12 mouse cellular contexts compared by ENCODE assay signal in genomic region chr6:124858561-124859318, GRCm38 (mm10). TPM values are rescaled to one million over a fixed set of nuclear protein-coding genes. Genes with fewer than 3 reads are reported as not detected.
DNase-seq lines count a peak whose midpoint lies in the region; ATAC-seq lines count a peak whose summit lies in the region.
"Had no signal": no experiment of that assay in that cellular context is flagged by ENCODE, and none has a peak within 500 bp of the region (broad histone marks: within the 10 kb centered on the region; RNA-seq: fewer than 3 reads in every experiment).

No protein-coding gene starts in this region.

- H3K9me3 ChIP-seq in heart, embryonic 10.5 days, result no peaks in the 10 kb centered on the region
- H3K9me3 ChIP-seq in neural tube, embryonic 12.5 days, result no peaks in the 10 kb centered on the region
- no peaks in the 10 kb centered on the region for H3K9me3 ChIP-seq in intestine, embryonic 15.5 days
- H3K9me3 ChIP-seq in neural tube, embryonic 15.5 days (replicated peaks), result no peaks in the 10 kb centered on the region

- H3K27ac ChIP-seq in heart, embryonic 10.5 days, result no peak overlapping the region
- H3K27ac ChIP-seq in neural tube, embryonic 12.5 days, result no peak overlapping the region
- H3K27ac ChIP-seq in intestine, embryonic 15.5 days, result no peak overlapping the region
- peak overlapping the region; percentile 95 for H3K27ac ChIP-seq in neural tube, embryonic 15.5 days (replicated peaks)

- WGBS in heart, embryonic 10.5 days, result 66% methylated on average over 27 of the region's 28 CpGs
- 78% methylated on average over 26 of the region's 28 CpGs for WGBS in neural tube, embryonic 12.5 days
- 75% methylated on average over 28 of the region's 28 CpGs for WGBS in intestine, embryonic 15.5 days
- WGBS in neural tube, embryonic 15.5 days, result 78% methylated on average over 28 of the region's 28 CpGs

- no peak for DNase-seq in heart, embryonic 10.5 days (ENCODE audit: low spot score)
- DNase-seq in heart, postnatal 10 days, result no peak
- DNase-seq in neural tube, embryonic 10.5 days (ENCODE audit: extremely low spot score, low spot score), result no peak
- no peak for DNase-seq in left cerebral cortex, adult 9 months (ENCODE audit: low spot score in 2 of 2)
- no peak for DNase-seq in layer of hippocampus, adult 8-10 months (ENCODE audit: low spot score in 2 of 2)
- DNase-seq: kidney, postnatal 36 days had no signal

- H3K4me2 ChIP-seq in neural tube, embryonic 12.5 days (replicated peaks), result peak overlapping the region; percentile 87
- peak overlapping the region; percentile 95 for H3K4me2 ChIP-seq in intestine, embryonic 15.5 days (replicated peaks)
- peak overlapping the region; percentile 63 for H3K4me2 ChIP-seq in neural tube, embryonic 15.5 days

- 0 out of 2 replicates have a peak, but pooled peaks cover under 1% of the 10 kb centered on the region for H3K36me3 ChIP-seq in heart, embryonic 10.5 days
- H3K36me3 ChIP-seq in neural tube, embryonic 12.5 days, result 0 out of 2 replicates have a peak, but pooled peaks cover under 1% of the 10 kb centered on the region
- no peaks in the 10 kb centered on the region for H3K36me3 ChIP-seq in intestine, embryonic 15.5 days
- H3K36me3 ChIP-seq in neural tube, embryonic 15.5 days, result peaks cover 24% of the 10 kb centered on the region

- 0 out of 2 replicates have a peak overlapping the region, but pooled peaks have one; percentile 82 for H3K4me3 ChIP-seq in heart, embryonic 10.5 days
- H3K4me3 ChIP-seq in neural tube, embryonic 12.5 days, result no peak overlapping the region
- no peak overlapping the region for H3K4me3 ChIP-seq in intestine, embryonic 15.5 days (replicated peaks)
- H3K4me3 ChIP-seq in neural tube, embryonic 15.5 days (replicated peaks), result peak overlapping the region; percentile 55; the same call in 1 of the 2 replicates

- H3K9ac ChIP-seq in neural tube, embryonic 12.5 days, result no peak overlapping the region; the same call in 1 of the 2 replicates
- H3K9ac ChIP-seq in intestine, embryonic 15.5 days, result no peak overlapping the region
- no peak overlapping the region; the same call in 1 of the 2 replicates for H3K9ac ChIP-seq in neural tube, embryonic 15.5 days (replicated peaks)

- peaks cover 76% of the 10 kb centered on the region for H3K4me1 ChIP-seq in heart, embryonic 10.5 days
- H3K4me1 ChIP-seq in neural tube, embryonic 12.5 days, result peaks cover 62% of the 10 kb centered on the region
- peaks cover 32% of the 10 kb centered on the region for H3K4me1 ChIP-seq in intestine, embryonic 15.5 days (replicated peaks)
- peaks cover 75% of the 10 kb centered on the region for H3K4me1 ChIP-seq in neural tube, embryonic 15.5 days

- peaks cover 68% of the 10 kb centered on the region for H3K27me3 ChIP-seq in heart, embryonic 10.5 days (ENCODE audit: insufficient read depth, poor library complexity, severe bottlenecking)
- no peaks in the 10 kb centered on the region for H3K27me3 ChIP-seq in neural tube, embryonic 12.5 days (replicated peaks)
- H3K27me3 ChIP-seq in intestine, embryonic 15.5 days (replicated peaks), result peaks cover 21% of the 10 kb centered on the region
- H3K27me3 ChIP-seq in neural tube, embryonic 15.5 days (replicated peaks), result no peaks in the 10 kb centered on the region

- intact Hi-C loops in heart, postnatal 10 days (cut with DNase I), result loop anchor here (2.0 to 5.0 kb wide), 2 partner anchors 46 to 59 kb away; no protein-coding TSS in a partner anchor

- no peak for ATAC-seq in neural tube, embryonic 12.5 days (ENCODE audit: low FRiP score, low read depth)
- no peak for ATAC-seq in intestine, embryonic 15.5 days
- no peak for ATAC-seq in neural tube, embryonic 15.5 days (ENCODE audit: low FRiP score)

RNA-seq across cellular contexts. Expression of gene P3h3, which starts 1.2 kb away (rescaled TPM):
- 10.7 and 13.4 TPM in 2 replicates for polyA plus RNA-seq in heart, embryonic 10.5 days (2016; fragmentation: Nextera tagmentation; extraction: Ambion mirVana)
- 10 to 100 TPM; 27.1 to 27.3 TPM for total RNA-seq in heart, postnatal 10 days (2021)
- polyA plus RNA-seq in neural tube, embryonic 12.5 days (2016; fragmentation: Nextera tagmentation; extraction: Ambion mirVana), result 27.2 and 28.4 TPM in 2 replicates
- 17.9 and 20.1 TPM in 2 replicates for polyA plus RNA-seq in intestine, embryonic 15.5 days (2015; fragmentation: Nextera tagmentation; extraction: Ambion mirVana)
- polyA plus RNA-seq in neural tube, embryonic 15.5 days (2015; fragmentation: Nextera tagmentation; extraction: Ambion mirVana), result 22.2 and 24.0 TPM in 2 replicates
- 10 to 100 TPM; 32.2 to 51.8 (median 36.4) TPM for total RNA-seq in layer of hippocampus, adult 8-10 months (2022)

RNA-seq across cellular contexts. Expression of gene Gpr162, which starts 5.0 kb away (rescaled TPM):
- polyA plus RNA-seq in heart, embryonic 10.5 days (2016; fragmentation: Nextera tagmentation; extraction: Ambion mirVana), result 1.1 and 1.2 TPM in 2 replicates
- total RNA-seq in heart, postnatal 10 days (2021), result 1 to 10 TPM; 3.0 to 4.9 TPM
- polyA plus RNA-seq in neural tube, embryonic 12.5 days (2016; fragmentation: Nextera tagmentation; extraction: Ambion mirVana), result 14.7 and 16.3 TPM in 2 replicates
- polyA plus RNA-seq in intestine, embryonic 15.5 days (2015; fragmentation: Nextera tagmentation; extraction: Ambion mirVana), result 0.99 and 1.1 TPM in 2 replicates
- polyA plus RNA-seq in neural tube, embryonic 15.5 days (2015; fragmentation: Nextera tagmentation; extraction: Ambion mirVana), result 28.9 and 33.8 TPM in 2 replicates
- 100 to 1,000 TPM; 171 to 204 (median 183) TPM for total RNA-seq in layer of hippocampus, adult 8-10 months (2022)
- polyA plus RNA-seq: CD4-positive, CD25-positive, alpha-beta regulatory T cell, adult 4 months had no signal

RNA-seq across cellular contexts. Expression of gene Gnb3, which starts 18.7 kb away (rescaled TPM):
- 2.4 and 5.2 TPM in 2 replicates for polyA plus RNA-seq in heart, embryonic 10.5 days (2016; fragmentation: Nextera tagmentation; extraction: Ambion mirVana)
- 1 to 10 TPM; 3.9 to 4.4 TPM for total RNA-seq in heart, postnatal 10 days (2021)
- polyA plus RNA-seq in neural tube, embryonic 12.5 days (2016; fragmentation: Nextera tagmentation; extraction: Ambion mirVana), result 0.50 and 0.52 TPM in 2 replicates
- 1.2 and 1.3 TPM in 2 replicates for polyA plus RNA-seq in intestine, embryonic 15.5 days (2015; fragmentation: Nextera tagmentation; extraction: Ambion mirVana)
- polyA plus RNA-seq in neural tube, embryonic 15.5 days (2015; fragmentation: Nextera tagmentation; extraction: Ambion mirVana), result 0.69 and 0.70 TPM in 2 replicates
- under 1 TPM in 2 of 4 experiments, not detected in 2; 0.36 to 0.96 TPM for total RNA-seq in layer of hippocampus, adult 8-10 months (2022)
- polyA plus RNA-seq: CD4-positive, CD25-positive, alpha-beta regulatory T cell, adult 4 months had no signal

RNA-seq across cellular contexts. Expression of gene Cd4, which starts 29.3 kb away (rescaled TPM):
- polyA plus RNA-seq in heart, embryonic 10.5 days (2016; fragmentation: Nextera tagmentation; extraction: Ambion mirVana), result 0.05 TPM in 1 of 2 replicates, not detected in the other
- 1 to 10 TPM; 1.2 to 2.1 TPM for total RNA-seq in heart, postnatal 10 days (2021)
- 0.06 TPM in 1 of 2 replicates, not detected in the other for polyA plus RNA-seq in neural tube, embryonic 12.5 days (2016; fragmentation: Nextera tagmentation; extraction: Ambion mirVana)
- polyA plus RNA-seq in intestine, embryonic 15.5 days (2015; fragmentation: Nextera tagmentation; extraction: Ambion mirVana), result 0.40 and 0.48 TPM in 2 replicates
- polyA plus RNA-seq in neural tube, embryonic 15.5 days (2015; fragmentation: Nextera tagmentation; extraction: Ambion mirVana), result 0.17 and 0.61 TPM in 2 replicates
- under 1 TPM in 2 of 4 experiments, not detected in 2; 0.12 to 0.38 TPM for total RNA-seq in layer of hippocampus, adult 8-10 months (2022)
- polyA plus RNA-seq: embryonic facial prominence, embryonic 11.5 days; liver, embryonic 11.5 days had no signal

RNA-seq across cellular contexts. Expression of gene Cdca3, which starts 29.4 kb away (rescaled TPM):
- 150 and 179 TPM in 2 replicates for polyA plus RNA-seq in heart, embryonic 10.5 days (2016; fragmentation: Nextera tagmentation; extraction: Ambion mirVana)
- 10 to 100 TPM; 19.1 to 23.2 TPM for total RNA-seq in heart, postnatal 10 days (2021)
- 115 and 124 TPM in 2 replicates for polyA plus RNA-seq in neural tube, embryonic 12.5 days (2016; fragmentation: Nextera tagmentation; extraction: Ambion mirVana)
- polyA plus RNA-seq in intestine, embryonic 15.5 days (2015; fragmentation: Nextera tagmentation; extraction: Ambion mirVana), result 166 and 177 TPM in 2 replicates
- polyA plus RNA-seq in neural tube, embryonic 15.5 days (2015; fragmentation: Nextera tagmentation; extraction: Ambion mirVana), result 23.7 and 52.8 TPM in 2 replicates
- 1 to 10 TPM in 2 of 4 experiments, under 1 TPM in 2; 0.61 to 1.0 (median 0.95) TPM for total RNA-seq in layer of hippocampus, adult 8-10 months (2022)

Comparison
In these comparisons a context has a peak if more than half of its experiments do, and no peak if none do; other contexts are left out.
1. H3K4me3 ChIP-seq: peak in heart, embryonic 10.5 days (single experiment) and neural tube, embryonic 15.5 days (single experiment); none in neural tube, embryonic 12.5 days (single experiment) and intestine, embryonic 15.5 days (single experiment).
2. Peak in every context shown above with its lines, with median percentiles within 50 percentile points of each other: H3K4me2 ChIP-seq.